Mouse (Mus musculus) spleen, postnatal 36 days (tissue): ENCODE results near the gene L2hgdh.

ENCODE experiments used
- DNase-seq, 2 experiments: peaks; one replicate each; pipeline ENCODE4 v3.0.0; 2022; ENCODE audit warnings: low spot score in 2 of 2, mixed read lengths in 1 of 2

Gene L2hgdh

DNA sequence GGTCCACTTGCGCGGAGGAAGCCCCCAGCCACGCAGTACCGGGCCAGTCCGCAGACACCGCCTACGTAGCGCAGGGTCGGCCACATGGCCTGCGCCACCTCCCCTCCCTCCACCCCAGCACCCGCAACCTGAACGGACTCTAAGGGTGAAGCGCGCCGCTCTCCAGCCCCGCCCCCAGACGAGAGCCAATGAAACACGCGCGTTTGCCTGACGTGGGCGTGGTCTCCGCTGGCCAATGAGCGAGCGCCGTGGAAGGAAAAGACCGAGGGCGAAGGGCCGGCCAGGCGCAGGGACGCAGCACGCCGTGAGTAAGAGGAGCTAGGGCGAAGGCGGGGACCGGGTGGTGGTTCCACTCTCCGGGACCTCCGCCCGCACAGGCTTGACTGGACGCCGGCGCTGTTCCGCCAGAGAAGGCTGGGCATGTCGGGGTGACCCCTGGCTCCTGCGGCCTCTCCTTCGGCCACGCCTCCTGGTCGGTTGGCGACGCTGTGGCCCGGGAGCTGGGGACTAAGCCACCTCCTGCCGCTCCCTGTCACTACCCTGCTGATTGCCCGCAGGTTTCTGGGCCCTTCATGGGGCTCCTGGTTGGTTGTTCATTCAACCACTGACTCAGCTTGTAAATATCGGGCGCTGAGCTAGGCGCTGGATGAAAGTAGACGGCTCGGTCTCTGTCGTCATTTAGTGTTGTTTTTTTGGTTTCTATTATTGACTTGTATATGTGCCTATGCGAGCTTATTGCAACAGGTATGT, at the start of gene L2hgdh, which contains the start of gene Atp5s:
TSS of gene L2hgdh (minus strand) at position 163 of the 750 bp plus-strand sequence.
TSS of gene Atp5s (plus strand) at position 240 of the 750 bp plus-strand sequence.
- peak; percentile 95 to 97 for DNase-seq

DNA sequence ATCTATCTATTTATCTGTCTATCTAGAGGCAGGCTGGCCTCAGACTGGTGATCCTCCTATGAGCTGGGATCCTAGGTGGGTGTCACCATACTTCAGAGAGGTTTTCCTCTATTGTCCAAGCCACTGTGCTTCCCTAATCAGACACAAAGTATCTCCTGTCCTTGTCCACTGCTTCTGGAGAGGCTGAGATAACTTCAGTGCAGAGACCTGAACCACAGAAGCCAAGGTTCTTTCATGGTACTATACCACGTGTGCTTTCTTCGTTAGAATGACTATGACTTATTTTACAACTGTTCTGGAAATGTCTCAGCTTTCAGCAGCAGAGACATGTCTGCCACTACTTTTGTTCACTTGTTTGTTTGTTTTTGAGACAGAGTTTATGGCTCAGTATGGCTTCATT, 44.2 kb upstream of the L2hgdh start:
- DNase-seq: no peak

DNA sequence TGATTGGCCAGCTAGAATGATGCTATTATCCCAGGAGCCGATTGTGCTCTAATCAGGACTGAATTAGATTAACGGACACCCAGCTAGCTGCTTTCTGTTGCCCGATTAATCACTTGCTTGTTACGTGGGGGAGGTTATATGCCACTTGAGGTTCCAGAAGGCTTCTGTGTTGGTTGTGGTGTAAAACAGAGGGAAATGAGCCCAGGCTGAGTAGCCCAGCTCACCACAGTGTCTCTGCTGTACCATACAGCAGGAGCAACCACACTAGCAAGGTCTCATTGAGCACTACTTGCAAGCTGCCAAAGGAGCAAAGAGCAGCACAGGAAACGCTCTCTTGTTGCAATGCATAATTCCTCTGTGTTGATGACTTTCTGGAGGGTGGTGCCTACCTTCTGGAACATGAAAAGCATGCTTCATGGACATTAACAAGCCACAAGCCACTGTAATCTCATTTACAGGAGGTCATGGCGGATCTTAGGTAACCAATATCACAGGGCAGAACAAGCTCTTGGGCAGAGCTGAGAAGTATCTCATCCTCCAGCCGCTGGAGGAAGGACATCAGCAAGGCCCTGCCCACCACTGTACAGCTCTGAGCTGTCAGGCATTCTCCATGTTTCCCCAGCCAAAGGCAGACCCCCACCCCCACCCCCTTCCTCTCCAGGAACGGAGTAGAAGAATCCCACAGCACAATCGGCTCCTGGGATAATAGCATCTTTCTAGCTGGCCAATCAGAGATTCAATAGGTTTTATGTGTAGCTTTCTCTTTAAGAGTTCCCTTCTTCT, 43.0 kb upstream of the L2hgdh start:
- DNase-seq: no peak

DNA sequence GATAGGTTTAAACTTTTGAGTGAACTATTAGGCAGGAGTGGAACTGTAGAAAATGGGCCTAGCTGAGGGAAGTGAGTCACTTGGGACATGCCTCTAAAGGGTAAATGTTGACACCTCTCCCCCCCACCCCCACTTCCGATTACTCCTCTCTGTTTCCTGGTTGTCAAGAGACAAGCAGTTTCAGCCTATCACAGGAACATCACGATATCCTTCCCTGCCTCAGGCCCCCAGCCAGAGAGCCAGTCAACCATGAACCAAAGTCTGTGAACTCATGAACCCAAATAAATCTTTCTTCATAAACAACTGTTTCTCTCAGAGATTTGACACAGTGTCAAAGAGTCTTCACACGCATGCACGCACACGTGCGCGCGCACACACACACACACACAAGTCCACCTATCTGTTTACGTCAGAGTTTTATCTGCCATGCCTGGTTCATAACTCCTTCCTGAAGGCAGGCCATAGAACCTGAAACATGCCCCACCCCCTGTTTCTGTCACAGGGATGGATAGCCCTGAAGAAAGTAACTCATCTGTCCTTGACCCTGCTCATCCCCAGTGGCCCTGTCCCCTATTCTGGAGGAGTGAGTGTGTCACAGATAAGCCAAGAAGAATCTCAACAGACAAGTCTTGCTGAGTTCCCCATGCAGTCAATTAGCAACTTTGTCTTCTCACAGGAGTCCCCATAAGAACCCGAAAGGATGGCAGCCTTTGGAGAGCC, 41.7 kb upstream of the L2hgdh start:
- no peak for DNase-seq

DNA sequence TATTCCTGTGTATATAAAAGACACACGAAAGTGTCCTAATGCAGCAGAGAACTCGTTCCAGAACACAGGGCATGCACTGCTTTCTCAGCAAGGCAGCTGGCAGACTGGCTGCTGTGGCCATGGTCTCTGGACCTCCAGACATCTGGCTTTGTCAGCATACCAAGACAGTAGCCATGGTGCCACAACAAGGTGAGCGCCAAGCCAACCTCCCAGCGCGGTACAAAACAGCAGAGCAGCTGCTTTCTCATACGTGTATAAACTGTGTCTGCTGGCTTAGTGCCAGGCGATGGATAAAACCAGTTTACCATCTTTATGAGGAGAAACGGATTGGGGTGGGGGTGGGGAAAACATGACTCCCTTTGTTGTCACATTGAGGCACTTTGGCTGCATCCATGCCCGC, 40.9 kb upstream of the L2hgdh start:
- no peak for DNase-seq

DNA sequence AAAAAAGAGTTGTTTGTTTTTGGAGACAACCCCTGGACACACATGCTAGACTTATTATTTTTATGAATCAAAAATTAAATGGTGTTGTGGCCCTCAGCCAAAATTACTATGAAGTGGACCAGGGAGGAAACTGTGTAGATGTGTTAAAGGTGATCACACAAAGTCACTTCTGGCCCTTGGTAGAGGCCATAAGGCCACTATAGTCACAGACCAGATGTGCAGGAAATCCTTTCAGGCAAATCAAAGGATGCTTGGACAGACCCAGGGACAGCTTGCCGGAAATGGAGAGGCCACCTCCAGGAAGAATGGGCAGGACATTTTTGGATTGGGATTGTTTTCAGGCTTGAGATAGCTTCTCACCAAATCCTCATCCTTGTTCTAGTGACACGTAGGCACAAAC, 36.9 kb upstream of the L2hgdh start:
- DNase-seq: no peak

DNA sequence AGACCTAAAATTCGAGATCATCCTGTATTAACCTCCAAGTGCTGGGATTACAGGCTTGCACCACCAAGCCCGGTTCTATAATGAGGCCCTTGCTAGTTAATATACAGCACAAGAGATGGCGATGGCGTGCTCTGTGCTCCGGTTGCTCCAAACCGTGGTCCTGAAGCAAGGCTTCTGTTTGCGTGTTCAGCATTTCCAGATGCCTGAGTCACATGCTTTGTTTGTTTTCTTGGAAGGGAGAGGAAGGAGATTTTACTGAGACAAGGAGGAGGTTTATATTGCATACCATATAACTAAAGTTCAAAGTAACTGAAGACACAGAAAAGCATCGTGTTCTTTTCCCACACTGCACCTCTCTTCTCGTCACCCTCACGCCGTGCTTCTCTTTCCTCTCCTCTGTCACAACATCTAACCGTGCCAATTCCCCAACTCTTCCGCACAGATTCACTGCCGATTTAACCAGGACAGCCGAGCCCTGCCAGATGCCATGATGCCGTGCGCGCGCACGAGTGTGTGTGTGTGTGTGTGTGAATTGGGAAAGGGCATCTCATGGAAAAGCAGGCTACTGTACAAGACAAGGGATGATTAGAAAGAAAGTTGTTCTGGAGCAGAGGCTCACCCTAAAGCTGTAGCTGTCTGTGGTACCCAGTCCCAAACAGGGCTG, 36.2 kb upstream of the L2hgdh start:
- DNase-seq: no peak

DNA sequence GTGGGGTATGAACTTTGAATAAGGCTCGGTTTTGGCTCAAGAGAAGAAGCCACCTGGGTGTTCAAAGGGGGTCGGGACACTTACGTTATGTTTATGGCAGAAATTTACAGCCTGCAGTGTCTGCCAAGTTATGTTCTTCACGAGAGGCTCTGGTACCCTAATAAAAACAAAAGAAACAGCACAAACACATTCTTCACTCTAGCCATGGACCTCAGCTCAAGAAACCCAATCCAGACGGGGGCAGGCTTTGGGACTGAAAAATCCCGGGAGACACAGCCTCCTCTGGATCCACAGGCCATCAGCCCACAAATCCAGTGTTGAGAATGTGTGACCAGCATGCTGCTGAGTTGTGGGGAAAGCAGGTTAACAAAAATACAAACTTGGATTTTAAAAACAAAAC, 35.3 kb upstream of the L2hgdh start:
- DNase-seq: no peak

DNA sequence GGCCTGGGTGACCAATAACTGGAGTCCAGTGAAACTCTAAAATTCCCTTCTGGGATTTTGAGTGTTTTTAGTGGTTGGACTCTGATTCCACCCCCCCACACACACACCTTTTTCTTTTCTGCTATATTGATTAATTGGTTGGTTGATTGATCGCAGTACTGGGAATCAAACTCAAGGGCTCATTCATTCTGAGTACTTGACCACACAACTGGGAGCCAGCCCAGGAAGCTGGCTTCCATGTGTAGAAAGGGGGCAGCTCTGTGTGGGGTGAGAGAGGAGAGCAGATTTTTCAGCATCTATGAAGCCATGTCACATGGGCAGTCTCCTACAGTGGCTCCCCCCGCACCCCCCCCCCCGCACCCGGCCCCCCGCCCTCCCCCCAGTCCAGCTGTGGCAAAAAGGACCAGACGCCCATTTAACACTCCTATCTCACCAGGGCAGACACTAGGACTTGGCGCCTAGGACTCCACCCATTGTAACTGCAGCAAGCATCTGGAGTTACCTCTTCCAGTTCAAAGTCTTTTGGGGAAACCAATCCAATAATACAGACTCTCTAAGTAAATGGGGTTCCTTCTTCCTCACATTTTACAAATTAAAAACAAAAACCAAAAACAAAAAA, 34.7 kb upstream of the L2hgdh start:
- peak; percentile 24 to 67 for DNase-seq

DNA sequence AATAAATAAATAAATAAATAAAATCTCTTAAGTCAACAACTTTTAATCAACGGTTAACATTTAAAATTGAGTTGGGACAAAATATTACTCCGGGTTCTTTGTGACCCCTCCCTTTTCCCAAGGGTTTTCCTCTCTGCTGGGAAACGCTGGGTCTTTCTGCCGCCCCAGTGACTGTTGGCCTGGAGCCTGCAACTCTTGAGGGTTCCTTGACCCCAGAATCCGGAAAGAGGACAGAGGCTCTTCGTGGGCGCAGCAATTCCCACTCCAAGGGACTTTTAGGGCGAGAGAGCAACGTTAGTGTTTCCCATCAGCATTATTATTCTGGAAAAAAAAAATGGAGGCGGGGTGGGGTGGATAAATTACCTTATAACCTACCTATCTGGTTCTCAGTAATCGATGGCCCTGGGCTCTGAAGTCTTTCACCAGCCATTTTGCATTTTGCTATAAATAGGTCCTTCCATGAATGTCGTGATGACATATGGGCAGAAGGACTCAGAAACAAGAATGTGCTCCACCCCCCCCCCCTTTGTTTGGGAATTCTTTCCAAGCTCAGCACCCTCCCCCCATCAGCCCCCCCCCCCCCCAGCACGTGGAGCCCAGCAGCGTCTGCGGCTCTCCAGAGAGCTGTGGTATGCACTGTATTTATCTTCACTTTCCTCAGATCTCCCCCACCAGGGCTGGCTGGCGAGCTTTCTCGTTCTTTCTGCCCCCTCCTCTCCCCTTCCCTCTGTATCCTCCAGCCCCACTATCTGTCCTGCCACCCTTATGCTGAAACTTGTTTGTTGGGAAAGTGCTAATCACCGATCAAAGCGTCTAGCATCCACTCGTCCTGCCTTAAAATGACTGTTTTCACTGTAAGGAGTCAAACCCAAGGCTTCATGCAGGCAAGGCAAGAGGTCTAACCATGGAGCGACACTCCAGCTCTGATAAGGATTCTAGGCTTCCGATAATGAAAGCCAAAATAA, 33.8 kb upstream of the L2hgdh start:
- peak; percentile 8 to 35 for DNase-seq

DNA sequence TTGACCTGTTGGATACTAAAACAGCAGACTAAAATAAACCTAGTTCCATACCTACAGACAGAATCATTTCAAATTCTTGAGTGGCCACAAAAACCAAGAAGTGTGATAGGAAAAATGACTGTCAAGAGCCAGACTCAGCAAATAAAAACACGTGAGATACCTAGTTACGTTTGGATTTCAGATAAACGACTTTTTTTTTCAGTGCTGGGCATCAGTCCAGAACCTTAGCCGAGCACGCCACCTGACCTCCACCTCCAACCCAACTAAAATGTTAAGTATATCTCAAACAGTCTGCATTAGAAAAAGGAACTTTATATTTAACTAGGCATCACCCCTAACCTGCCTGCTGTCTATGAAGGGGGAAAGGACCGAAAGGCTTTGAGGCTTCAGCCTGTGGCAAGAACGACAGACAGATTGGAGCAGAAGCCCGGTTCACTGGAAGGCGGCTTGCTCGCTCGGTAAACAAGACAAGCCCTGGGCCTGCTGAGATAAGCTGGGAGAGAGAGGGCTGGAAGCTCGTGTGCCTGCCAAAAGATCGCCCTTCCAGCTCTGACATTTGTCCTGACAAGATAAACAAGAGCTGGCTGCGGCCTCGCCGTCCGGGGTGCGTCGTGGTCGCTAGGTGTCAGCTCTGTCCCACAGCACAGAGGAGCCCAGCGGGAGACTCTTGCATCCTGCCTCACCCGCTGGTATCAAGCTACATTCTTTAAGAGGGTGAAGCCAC, 32.9 kb upstream of the L2hgdh start:
- DNase-seq: peak; percentile 85 to 89

DNA sequence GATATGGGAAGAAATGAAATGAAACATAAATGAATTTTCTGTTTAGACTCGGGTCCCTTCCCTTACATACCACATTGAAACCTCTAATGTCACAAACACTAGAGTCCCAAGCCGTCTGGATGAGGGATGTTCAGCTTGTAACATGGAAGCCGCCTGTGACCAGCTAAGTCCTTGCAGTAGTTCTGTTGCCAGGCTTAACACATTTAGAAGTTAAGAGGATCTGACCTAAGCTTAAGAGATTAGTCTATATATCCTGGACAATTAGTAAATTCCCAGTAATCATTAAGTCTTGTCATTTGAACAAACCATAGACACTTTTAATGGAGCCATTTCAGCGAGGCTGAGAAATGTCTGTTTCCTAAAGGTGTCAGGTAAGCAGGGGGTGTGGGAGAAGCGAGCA, 31.3 kb upstream of the L2hgdh start:
- no peak for DNase-seq

DNA sequence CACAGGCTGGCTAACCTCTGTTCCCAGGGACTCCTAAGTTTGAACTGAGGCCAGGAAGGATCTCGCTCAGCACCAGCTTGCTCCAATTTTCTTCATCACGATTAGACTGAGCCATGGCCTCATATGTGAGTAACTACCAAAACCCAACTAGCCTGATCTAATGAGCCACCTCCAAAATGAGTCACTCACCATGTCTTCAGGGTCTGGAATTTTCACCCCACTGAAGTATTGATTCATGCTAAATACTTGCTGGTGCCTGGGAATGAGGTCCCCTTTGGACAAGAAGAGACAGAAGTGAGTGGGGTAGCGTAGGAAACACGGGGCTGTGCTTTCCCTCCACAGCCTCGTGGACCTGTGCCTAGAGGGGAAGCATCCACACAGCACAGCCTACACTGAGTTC, 29.3 kb upstream of the L2hgdh start:
- no peak for DNase-seq

DNA sequence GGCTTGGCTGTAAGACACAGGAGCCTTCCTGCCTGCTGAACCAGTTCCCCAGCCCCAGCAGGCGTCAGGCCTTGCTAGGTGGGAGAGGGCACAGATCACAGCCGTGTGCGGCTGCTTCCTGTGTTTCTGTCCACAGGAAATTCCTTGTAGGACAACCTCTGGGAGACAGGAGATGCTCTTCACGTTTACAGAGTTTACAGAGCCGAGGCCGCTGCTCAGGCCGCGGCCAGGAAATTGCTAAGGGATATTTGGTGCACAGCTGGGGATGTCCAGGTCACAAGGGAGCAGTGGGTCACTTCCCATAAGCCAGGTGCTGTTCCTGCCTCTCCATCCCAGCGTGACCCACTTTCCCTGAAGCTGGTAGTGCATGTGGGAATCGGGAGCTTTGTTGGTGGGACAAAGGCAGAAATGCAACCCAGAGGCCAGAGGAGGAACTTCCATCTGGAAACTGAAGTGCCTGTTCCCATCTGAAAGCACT, 27.2 kb upstream of the L2hgdh start:
- DNase-seq: no peak

DNA sequence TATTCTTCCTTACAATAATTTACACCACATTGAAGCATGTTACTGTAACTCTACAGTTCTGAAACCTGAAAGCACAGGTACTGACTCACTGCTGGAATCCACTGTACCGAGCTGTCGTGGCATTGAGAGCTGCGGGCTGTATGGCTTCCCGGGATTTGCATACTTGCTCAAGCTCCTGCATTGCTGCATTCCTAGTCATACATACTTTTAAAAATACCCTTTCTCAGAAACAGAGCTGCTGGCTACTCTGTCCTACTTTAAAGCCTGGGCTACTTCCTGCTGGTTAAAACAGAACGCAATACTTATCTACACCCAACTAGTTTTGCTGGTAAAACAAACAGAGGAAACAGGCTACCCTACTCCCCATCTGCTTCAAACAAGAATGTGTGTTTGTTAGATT, 19.5 kb upstream of the L2hgdh start:
- DNase-seq: no peak

DNA sequence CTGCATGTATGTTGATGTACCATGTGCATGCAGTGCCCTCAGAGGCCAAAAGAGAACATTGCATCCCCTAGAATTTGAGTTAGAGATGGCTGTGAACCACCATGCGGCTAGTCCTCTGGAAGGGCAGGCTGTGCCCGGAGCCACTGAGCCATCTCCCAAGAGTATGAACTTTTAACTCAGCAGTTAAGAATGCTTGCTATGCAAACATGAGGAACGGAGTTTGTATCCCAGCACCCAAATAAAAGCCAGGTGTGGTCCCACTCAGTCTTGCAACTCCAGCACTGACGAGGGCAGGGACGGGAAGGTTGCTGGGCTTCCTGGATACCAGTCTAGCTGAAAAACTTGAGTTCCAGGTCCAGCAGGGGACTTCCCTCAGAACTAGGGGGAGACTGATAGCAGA, 17.3 kb upstream of the L2hgdh start:
- no peak for DNase-seq

DNA sequence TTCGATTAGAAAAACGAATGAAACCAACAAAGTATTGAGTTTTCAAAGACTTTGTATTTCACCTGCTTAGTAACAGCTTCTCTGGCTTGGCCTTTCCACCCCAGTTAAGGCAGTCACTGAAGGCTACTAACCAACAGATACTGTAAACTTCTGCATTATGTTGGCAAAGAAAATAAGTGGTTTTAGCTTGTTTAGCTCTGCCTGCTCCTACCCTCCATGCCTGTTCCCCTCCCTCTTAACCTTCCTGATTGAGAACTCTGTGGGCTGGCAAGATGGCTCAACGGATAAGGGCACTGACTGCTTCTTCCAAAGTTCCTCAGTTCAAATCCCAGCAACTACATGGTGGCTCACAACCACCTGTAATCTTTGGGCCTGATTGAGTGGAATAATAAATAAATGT, 9.2 kb upstream of the L2hgdh start:
- DNase-seq: no peak

DNA sequence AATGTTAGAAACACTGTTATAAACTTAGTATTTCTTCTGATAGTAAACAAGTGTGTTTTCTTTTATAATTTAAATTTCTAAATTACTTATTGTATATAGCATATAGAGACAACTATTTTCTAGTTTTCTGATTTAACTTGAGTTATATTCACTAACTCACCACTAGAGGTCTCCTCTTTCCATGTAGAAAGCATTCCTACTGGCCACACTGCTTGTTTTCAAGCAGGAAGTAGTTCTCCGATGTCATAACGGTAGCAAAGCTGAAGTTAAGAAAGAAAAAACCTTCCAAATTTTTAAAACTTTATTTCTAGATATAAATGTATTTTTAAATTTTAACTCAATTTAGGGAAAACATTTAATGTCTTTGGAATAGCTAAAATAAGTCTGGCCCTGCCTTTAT, 8.8 kb upstream of the L2hgdh start:
- peak; percentile 12 to 38 for DNase-seq

DNA sequence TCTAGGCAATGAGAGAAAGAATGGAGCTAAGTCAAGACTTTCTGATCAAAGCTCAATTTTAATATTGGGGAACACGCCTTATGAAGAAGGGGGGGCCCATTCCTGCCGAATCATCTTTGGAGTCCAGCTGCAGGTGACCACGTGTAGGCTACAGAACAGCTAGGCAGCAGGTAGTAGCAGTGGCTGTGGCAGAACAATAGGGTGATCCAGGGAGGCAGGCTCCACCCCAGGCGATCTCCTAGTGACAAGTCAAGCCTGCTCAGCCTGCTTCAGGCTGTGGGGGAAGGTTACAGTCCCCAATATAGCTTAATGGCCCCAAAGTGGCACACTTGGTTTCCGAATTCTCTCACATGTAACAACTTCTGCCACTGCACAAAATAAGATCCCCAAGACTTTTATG, 7.5 kb upstream of the L2hgdh start:
- no peak for DNase-seq

DNA sequence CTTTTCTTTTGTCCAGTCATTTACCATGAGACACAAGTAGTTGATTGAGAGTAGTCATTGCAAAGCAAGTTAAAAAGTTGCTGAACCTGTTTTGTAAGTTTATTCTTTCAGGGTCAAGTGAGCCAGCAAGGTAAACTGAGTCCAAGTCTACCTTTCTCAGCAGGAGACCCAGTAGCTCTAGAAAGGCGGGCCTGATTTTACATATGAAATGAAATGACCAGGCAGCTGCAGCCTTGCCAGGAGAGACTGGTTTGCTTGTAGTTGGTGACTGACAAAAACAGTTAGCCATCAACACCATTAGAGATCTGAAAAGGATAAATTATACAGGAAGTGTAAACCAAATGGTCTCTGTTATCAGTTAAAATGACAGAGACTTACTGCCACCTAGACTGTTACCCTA, 5.6 kb upstream of the L2hgdh start:
- no peak for DNase-seq
